Mouse (Mus musculus) embryo, embryonic 10.5 days (tissue): ENCODE results near the gene Gm20388.

Experiments used
- DNase-seq: peaks from one replicate; pipeline ENCODE4 v3.0.0-alpha.2; 2015; ENCODE audit warnings: low spot score

Gene Gm20388

GRCm38 (mm10) chr8:120475462-120476201 lies 565.0 kb downstream of the Gm20388 start:
- no peak for DNase-seq

- peak; percentile 50 for DNase-seq
Observed at GRCm38 (mm10) chr8:120476711-120477575, 566.3 kb downstream of the Gm20388 start.

- no peak for DNase-seq
Observed at GRCm38 (mm10) chr8:120478754-120479153, 568.1 kb downstream of the Gm20388 start.

GRCm38 (mm10) chr8:120479691-120480090 lies 569.0 kb downstream of the Gm20388 start:
- DNase-seq = no peak

- no peak for DNase-seq
Observed at GRCm38 (mm10) chr8:120482015-120482689, 571.5 kb downstream of the Gm20388 start.

GRCm38 (mm10) chr8:120484460-120484859 lies 573.8 kb downstream of the Gm20388 start:
- DNase-seq = no peak

- no peak for DNase-seq
Observed at GRCm38 (mm10) chr8:120485116-120485515, 574.5 kb downstream of the Gm20388 start.

- no peak for DNase-seq
Observed at GRCm38 (mm10) chr8:120485551-120486476, 575.2 kb downstream of the Gm20388 start.

GRCm38 (mm10) chr8:120486477-120487376 lies 576.1 kb downstream of the Gm20388 start:
- DNase-seq = peak; percentile 87

GRCm38 (mm10) chr8:120487377-120487728 lies 576.7 kb downstream of the Gm20388 start:
- no peak for DNase-seq

- DNase-seq = peak; percentile 95
Observed at GRCm38 (mm10) chr8:120487729-120488510, 577.3 kb downstream of the Gm20388 start.

GRCm38 (mm10) chr8:120488636-120489131 lies 578.0 kb downstream of the Gm20388 start:
- no peak for DNase-seq

- no peak for DNase-seq
Observed at GRCm38 (mm10) chr8:120489142-120489754, 578.6 kb downstream of the Gm20388 start.

- no peak for DNase-seq
Observed at GRCm38 (mm10) chr8:120489771-120490281, 579.2 kb downstream of the Gm20388 start.

GRCm38 (mm10) chr8:120490354-120491141 lies 579.9 kb downstream of the Gm20388 start:
- peak; percentile 11 for DNase-seq

- no peak for DNase-seq
Observed at GRCm38 (mm10) chr8:120491166-120491793, 580.6 kb downstream of the Gm20388 start.

- DNase-seq = peak; percentile 35
Observed at GRCm38 (mm10) chr8:120492193-120492880, 581.7 kb downstream of the Gm20388 start.
